Mouse (Mus musculus): ENCODE data around the gene Tekt5.

Tekt5 gene

GRCm38 (mm10) chr16:10335953-10336352 lies 59.3 kb downstream of the Tekt5 start:
- no peak for DNase-seq

- DNase-seq = no peak
These were observed 62.6 kb downstream of the Tekt5 start for GRCm38 (mm10) chr16:10332732-10333131.

- DNase-seq = no peak
These were observed 64.4 kb downstream of the Tekt5 start for GRCm38 (mm10) chr16:10330586-10331495.

- DNase-seq = no peak
These were observed 67.5 kb downstream of the Tekt5 start for GRCm38 (mm10) chr16:10327563-10328333.

- no peak for DNase-seq
These were observed 75.2 kb downstream of the Tekt5 start for GRCm38 (mm10) chr16:10319914-10320569.

GRCm38 (mm10) chr16:10317197-10317544 lies 78.1 kb downstream of the Tekt5 start:
- DNase-seq = no peak

GRCm38 (mm10) chr16:10316493-10317196 lies 78.6 kb downstream of the Tekt5 start:
- DNase-seq = no peak

GRCm38 (mm10) chr16:10313646-10314088 lies 81.6 kb downstream of the Tekt5 start, which contains the start of gene Emp2:
TSS of gene Emp2 (minus strand) at chr16:10313968.
- DNase-seq = no peak

- DNase-seq = no peak
These were observed 82.1 kb downstream of the Tekt5 start for GRCm38 (mm10) chr16:10313226-10313625.

- no peak for DNase-seq
These were observed 83.3 kb downstream of the Tekt5 start for GRCm38 (mm10) chr16:10311989-10312388.

- no peak for DNase-seq
These were observed 84.2 kb downstream of the Tekt5 start for GRCm38 (mm10) chr16:10311086-10311485.

- no peak for DNase-seq
These were observed 84.8 kb downstream of the Tekt5 start for GRCm38 (mm10) chr16:10310507-10310906.

All from cerebellum, adult 11 months (tissue).